Mouse (Mus musculus) right cerebral cortex, postnatal 10 days (tissue): ENCODE results near the gene Glt28d2.

Experiments used
- DNase-seq, 2 experiments: peaks; one replicate each; pipeline ENCODE4 v3.0.0; 2021; ENCODE audit warnings: low spot score in 2 of 2

The Glt28d2 gene

GRCm38 (mm10) chr3:85827283-85827682 is 60.0 kb downstream of the Glt28d2 start:
- DNase-seq = no peak

- no peak for DNase-seq
These were observed 66.3 kb downstream of the Glt28d2 start for GRCm38 (mm10) chr3:85820839-85821548.
